Mouse (Mus musculus): ENCODE measurements around the gene Pdha1.

DNA sequence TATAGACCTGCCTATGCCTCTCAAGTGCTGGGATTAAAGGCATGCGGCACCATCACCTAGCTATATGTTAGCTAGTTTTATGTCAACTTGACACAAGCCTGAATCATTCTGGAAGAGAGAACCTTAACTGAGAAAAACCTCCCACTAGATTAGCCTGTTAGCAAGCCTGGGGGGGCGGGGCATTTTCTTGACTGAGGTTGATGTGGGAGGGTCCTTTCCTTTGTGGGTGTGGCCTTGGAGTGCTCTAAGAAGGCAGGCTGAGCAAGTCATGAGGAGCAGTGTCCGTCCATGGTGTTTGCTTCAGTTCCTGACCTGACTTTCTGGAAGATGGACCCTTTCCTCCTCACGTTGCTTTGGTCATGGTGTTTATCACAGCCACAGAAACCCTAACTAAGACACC lies 8.6 kb upstream of the Pdha1 start:
- no peak for TF ChIP-seq MAFK (IDR thresholded peaks at IDR 0.05; ENCODE audit: borderline replicate concordance, low read depth, low read length)
- no peak for TF ChIP-seq MXI1 (IDR thresholded peaks at IDR 0.05; ENCODE audit: low read depth, low read length)
- no peak for TF ChIP-seq ELF1 (IDR thresholded peaks at IDR 0.05; ENCODE audit: low read depth, low read length)
